Mouse (Mus musculus) G1E (cell line): ENCODE measurements around the gene Brwd1. TPM values are rescaled to one million over a fixed set of nuclear protein-coding genes. Genes with fewer than 3 reads are reported as not detected.

ENCODE experiments used
- ATAC-seq: 2 replicates; pipeline ENCODE4 v1.8.0; 2016; ENCODE audit warnings: mild to moderate bottlenecking; ENCODE audit not compliant: insufficient number of reproducible peaks, poor library complexity, low FRiP score, severe bottlenecking; ENCODE audit errors: extremely low read depth
- DNase-seq: peaks from one replicate; pipeline ENCODE4 v3.0.0; 2012; ENCODE audit warnings: low spot score
- H3K27me3 ChIP-seq: 2 replicates; pipeline ENCODE4 v1.6.1; 2012; ENCODE audit warnings: mild to moderate bottlenecking, low read length, inconsistent platforms; ENCODE audit not compliant: insufficient read depth
- H3K36me3 ChIP-seq: replicated peaks from 2 replicates; pipeline ENCODE3; 2012; ENCODE audit warnings: mild to moderate bottlenecking, inconsistent platforms
- H3K4me1 ChIP-seq: 2 replicates; pipeline ENCODE4 v1.6.1; 2012; ENCODE audit warnings: low read depth, low read length, inconsistent platforms, mixed read lengths; ENCODE audit not compliant: insufficient read depth
- H3K4me3 ChIP-seq: 2 replicates; pipeline ENCODE4 v1.5.1; 2012; ENCODE audit warnings: low read depth, mild to moderate bottlenecking, inconsistent platforms, low read length, moderate library complexity, mixed read lengths
- H3K9me3 ChIP-seq: replicated peaks from 2 replicates; pipeline ENCODE4 v1.6.1; 2012; ENCODE audit warnings: inconsistent platforms
- CTCF ChIP-seq: IDR thresholded peaks from 2 replicates; pipeline ENCODE4 v1.5.1; 2012; ENCODE audit warnings: low read depth, low read length, inconsistent platforms, mixed read lengths
- GATA1 ChIP-seq: IDR thresholded peaks from 2 replicates; pipeline ENCODE4 v1.6.1; 2012; ENCODE audit warnings: borderline replicate concordance, low read length, inconsistent platforms, mixed read lengths
- GATA2 ChIP-seq: IDR thresholded peaks from 2 replicates; pipeline ENCODE4 v1.6.1; 2012; ENCODE audit warnings: low read depth, low read length, inconsistent platforms, borderline replicate concordance
- POLR2AphosphoS5 ChIP-seq: IDR thresholded peaks from 2 replicates; pipeline ENCODE4 v1.6.1; 2012; ENCODE audit warnings: low read depth, low read length, inconsistent platforms; ENCODE audit not compliant: insufficient replicate concordance
- TAL1 ChIP-seq: conservative IDR thresholded peaks from 2 replicates; pipeline ENCODE4 v1.6.1; 2012; ENCODE audit warnings: low read depth, low read length, inconsistent platforms, mixed read lengths
- polyA plus RNA-seq: library from polyadenylated mRNA; stranded (reverse); fragments of >175 nt; gene quantifications from 2 replicates; pipeline ENCODE4 v1.2.3, GENCODE M21; 2012
- total RNA-seq, 2 experiments: library from RNA; stranded (forward) in 1 of 2; stranded (reverse) in 1 of 2; fragments of 200-1000 nt in 1 of 2; fragments of >200 nt in 1 of 2; fragmentation: Nextera tagmentation in 1 of 2; gene quantifications; 2 replicates each; pipeline ENCODE4 v1.2.3; 2014 to 2017

Brwd1 gene
- total and polyA plus RNA-seq, 3 experiments, result 9.0 to 68.7 (median 64.9) TPM

DNA sequence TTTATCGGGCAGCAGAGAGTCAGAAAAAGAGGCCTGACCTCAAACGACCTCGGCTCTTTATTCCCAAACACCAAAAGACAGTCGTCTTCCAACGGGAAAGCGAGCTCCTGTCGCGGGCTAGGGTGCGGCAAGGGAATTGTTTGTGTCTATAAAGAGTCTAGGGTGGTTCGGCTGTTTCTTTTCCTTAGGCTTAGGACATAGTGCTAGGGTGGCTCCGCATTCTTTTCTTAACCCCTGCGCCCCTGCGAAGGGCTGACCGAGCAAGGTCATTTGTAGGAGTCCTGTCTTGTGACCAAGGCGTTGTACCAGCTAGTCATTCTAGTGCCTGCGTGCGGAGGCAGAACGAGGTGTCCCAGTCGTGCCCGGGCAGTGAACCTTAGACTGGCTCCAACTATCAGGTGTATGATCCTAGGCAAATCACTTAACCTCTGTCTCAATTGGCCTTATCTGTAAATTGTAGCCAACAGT is 887 bp upstream of the Brwd1 start:
- Histone ChIP-seq H3K9me3 (no peaks in the 10 kb centered on the region), H3K36me3 (peaks cover 30% of the 10 kb centered on the region), H3K4me1 (peaks cover 28% of the 10 kb centered on the region), H3K27me3 (peaks cover 14% of the 10 kb centered on the region), H3K4me3 (peak overlapping the region; percentile 94; the same call in 1 of the 2 replicates)
- ATAC-seq, result no peak
- no peak for TF ChIP-seq POLR2AphosphoS5
- no peak for TF ChIP-seq CTCF
- no peak for TF ChIP-seq TAL1
- no peak for TF ChIP-seq GATA2
- no peak for TF ChIP-seq GATA1
- DNase-seq, result no peak

DNA sequence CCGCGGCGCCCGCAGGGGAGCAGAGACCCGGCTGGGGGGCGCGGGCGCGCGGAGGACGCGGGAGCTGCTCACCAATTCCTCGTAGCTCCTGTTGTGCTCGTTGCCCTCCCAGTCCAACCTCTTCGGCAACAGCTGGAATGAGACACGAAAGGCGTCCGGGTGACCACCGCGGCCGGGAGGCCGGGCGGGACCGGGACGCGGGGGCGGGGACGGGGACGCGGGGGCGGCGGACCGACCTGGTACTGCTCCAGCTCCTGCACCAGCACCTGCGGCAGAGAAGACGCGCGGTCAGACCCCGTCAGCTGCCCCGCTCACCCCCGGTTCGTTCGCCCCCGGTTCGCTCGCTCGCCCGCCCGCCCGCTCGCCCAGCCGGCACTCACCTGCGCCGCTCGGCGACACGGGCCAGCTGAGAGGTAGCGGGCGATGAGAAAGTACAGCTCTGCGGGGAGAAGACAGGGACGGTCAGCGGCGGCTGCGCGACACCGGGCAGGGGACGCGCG is 534 bp downstream of the Brwd1 start:
- TF ChIP-seq TAL1 (no peak), GATA1 (no peak), POLR2AphosphoS5 (no peak)
- Histone ChIP-seq H3K9me3 (no peaks in the 10 kb centered on the region), H3K4me3 (peak overlapping the region; percentile 94), H3K36me3 (peaks cover 43% of the 10 kb centered on the region), H3K27me3 (peaks cover 11% of the 10 kb centered on the region; the same call in 1 of the 2 replicates), H3K4me1 (peaks cover 28% of the 10 kb centered on the region)
- DNase-seq (no peak), ATAC-seq (no peak)

DNA sequence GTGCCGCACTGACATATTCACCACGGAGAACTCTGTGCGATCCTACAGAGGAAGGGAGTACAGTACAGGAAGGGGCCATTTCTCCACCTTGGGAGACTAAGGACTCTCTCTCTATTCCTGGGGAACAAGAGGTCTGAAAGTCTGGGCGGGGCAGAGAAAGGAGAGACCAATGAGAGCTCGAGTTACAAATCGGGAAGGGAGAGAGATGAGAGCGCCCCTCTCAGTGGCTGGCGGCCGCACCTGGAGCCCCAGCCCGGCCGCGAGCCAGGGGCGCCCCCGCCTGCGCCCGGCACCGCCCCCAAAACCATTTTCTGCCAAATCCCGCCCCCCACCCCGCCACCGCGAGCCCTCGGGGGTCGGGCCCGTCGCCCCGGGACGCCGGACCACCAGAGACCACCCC is 995 bp downstream of the Brwd1 start:
- peak; percentile 92 for ATAC-seq
- H3K27me3 ChIP-seq, result peaks cover 11% of the 10 kb centered on the region; the same call in 1 of the 2 replicates
- peak; percentile 96 for DNase-seq

DNA sequence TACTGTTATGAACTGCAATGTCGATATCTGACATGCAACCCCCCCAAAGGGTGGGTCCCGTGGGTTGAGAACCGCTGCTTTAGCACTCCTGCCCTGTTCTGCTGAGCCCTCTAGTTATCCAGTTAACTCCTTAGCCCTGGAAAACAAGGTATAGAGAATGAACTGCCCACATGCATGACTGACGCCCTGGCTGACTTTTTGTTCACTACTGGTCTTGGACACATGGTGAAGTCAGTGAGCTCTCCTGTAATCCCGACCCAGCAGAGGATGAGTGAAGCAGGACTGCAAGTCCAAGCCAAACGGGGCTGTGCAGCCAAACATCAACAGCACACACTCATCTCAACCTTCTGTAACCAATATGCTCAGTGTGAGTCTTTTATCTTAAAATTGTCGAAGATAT is 1.8 kb downstream of the Brwd1 start:
- peaks cover 9% of the 10 kb centered on the region; the same call in 1 of the 2 replicates for H3K27me3 ChIP-seq

More for the DNA sequence above, 995 bp downstream of the Brwd1 start:
- Histone ChIP-seq H3K9me3 (no peaks in the 10 kb centered on the region), H3K36me3 (peaks cover 45% of the 10 kb centered on the region), H3K4me3 (peak overlapping the region; percentile 94), H3K4me1 (peaks cover 28% of the 10 kb centered on the region)
- TF ChIP-seq GATA2, result no peak
- TF ChIP-seq CTCF, result no peak

DNA sequence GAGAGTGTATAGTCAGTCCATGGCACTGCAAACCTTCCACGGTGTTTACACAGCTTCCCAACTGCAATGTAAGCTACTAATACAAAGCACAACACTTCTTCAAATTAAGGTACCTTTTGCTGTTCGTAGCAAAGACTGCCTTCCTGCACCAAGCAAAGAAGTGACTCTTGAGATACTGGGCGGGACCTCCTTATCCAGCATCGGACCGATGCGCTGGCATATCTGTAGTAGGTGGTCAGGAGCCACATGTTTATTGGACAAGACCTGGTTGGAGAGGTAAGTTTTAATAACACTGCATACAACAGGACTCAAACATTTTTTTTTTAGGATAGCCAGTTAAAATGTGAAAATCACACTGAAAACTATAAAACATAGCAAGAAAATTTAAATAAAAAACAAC is 14.0 kb downstream of the Brwd1 start:
- no peaks in the 10 kb centered on the region for H3K4me1 ChIP-seq
- TF ChIP-seq CTCF (no peak), POLR2AphosphoS5 (no peak), GATA1 (no peak), GATA2 (no peak), TAL1 (no peak)
- no peaks in the 10 kb centered on the region for H3K27me3 ChIP-seq
- peaks cover 81% of the 10 kb centered on the region for H3K36me3 ChIP-seq
- no peak for ATAC-seq
- H3K4me3 ChIP-seq, result no peak overlapping the region
- no peaks in the 10 kb centered on the region for H3K9me3 ChIP-seq
- no peak for DNase-seq

More for the DNA sequence above, 1.8 kb downstream of the Brwd1 start:
- DNase-seq (no peak), ATAC-seq (no peak)
- Histone ChIP-seq H3K4me3 (no peak overlapping the region), H3K4me1 (peaks cover 28% of the 10 kb centered on the region), H3K36me3 (peaks cover 53% of the 10 kb centered on the region), H3K9me3 (no peaks in the 10 kb centered on the region)
- TF ChIP-seq GATA1 (no peak), GATA2 (no peak), CTCF (no peak), POLR2AphosphoS5 (no peak), TAL1 (no peak)

DNA sequence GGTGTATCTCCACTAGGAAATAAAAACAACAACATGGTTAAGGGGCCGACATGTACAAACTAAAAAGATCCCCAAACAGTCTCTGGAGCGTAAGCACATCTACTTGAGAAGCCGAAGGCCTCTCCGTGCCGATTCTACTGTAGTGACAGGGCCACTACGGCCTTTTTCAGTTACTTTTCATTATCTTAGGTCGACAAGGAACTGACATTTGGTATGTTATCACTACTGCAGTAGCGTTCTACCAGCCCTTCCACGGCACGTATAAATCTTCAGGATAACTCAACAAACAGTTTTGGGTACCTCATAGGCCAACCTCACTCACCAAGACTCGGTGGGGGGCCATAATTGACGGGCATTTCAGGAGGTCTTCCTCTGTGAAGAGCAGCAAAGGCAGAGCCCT is 16.2 kb downstream of the Brwd1 start:
- Histone ChIP-seq H3K27me3 (no peaks in the 10 kb centered on the region), H3K4me1 (no peaks in the 10 kb centered on the region), H3K4me3 (no peak overlapping the region), H3K9me3 (no peaks in the 10 kb centered on the region), H3K36me3 (peaks cover 87% of the 10 kb centered on the region)
- no peak for TF ChIP-seq POLR2AphosphoS5
- no peak for TF ChIP-seq CTCF
- TF ChIP-seq GATA2, result no peak
- no peak for TF ChIP-seq TAL1
- TF ChIP-seq GATA1, result no peak
- ATAC-seq (no peak), DNase-seq (no peak)
